Comparison of ENCODE assay signal across 9 mouse cellular contexts in the genomic region with DNA sequence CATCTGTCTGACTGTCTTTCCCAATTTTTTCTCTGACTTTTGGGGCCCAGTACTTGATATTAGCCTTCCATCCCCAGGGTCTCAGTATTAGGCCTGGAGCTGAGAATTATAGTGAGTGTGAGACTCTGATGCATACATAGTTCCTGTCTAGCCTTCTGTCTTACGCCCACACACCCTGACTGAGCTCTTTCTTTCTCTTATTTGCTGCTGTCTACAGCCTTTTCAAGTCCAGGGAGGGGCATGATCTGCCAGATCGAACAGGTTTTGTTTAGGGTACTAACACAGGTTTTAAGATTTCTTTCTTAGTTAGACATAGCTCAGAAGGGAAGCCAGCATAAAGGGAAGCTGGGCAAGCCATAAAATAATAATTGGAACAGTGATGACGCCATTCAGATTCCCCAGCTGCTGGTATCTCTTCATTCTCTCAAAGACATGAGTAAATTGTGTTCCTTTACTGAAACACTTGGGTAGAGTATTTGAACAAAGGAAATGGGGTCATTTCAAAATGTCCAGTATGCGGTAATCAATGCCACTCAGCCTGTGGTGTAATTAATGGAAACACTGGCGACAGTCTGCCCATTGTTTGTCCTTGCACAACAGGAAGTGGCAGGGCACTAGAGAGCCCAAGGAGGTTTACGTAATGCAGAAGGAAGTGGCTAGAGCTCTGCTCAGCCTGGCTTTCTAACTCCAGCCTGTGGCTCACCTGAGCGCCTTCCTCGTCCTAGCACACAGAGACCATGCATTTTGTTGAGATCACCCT.
DNase-seq lines count a peak whose midpoint lies in the region; ATAC-seq and TF ChIP-seq lines count a peak whose summit lies in the region.
"Had no signal": no experiment of that assay in that cellular context is flagged by ENCODE, and none has a peak within 500 bp of the region (broad histone marks: within the 10 kb centered on the region; RNA-seq: fewer than 3 reads in every experiment).

No protein-coding gene starts in this region.

- H3K9me3 ChIP-seq in intestine, postnatal 0 days (ENCODE audit: control insufficient read depth), result no peaks in the 10 kb centered on the region
- H3K9me3 ChIP-seq: embryonic facial prominence, embryonic 13.5 days had no signal

- no peak overlapping the region for H3K4me2 ChIP-seq in intestine, postnatal 0 days (replicated peaks; ENCODE audit: low read depth)
- H3K4me2 ChIP-seq: embryonic facial prominence, embryonic 13.5 days had no signal

- H3K4me1 ChIP-seq in thymus, adult 2 months (replicated peaks; ENCODE audit: control insufficient read depth, insufficient read depth, low read length), result peaks cover 6% of the 10 kb centered on the region
- no peaks in the 10 kb centered on the region for H3K4me1 ChIP-seq in intestine, postnatal 0 days (replicated peaks; ENCODE audit: control insufficient read depth, insufficient read depth, low read length)

- TF ChIP-seq POLR2A in thymus, adult 2 months (IDR thresholded peaks at IDR 0.05; ENCODE audit: control insufficient read depth, extremely low read depth, insufficient read depth, low read length, poor library complexity), result no peak
- TF ChIP-seq POLR2A in brain, embryonic 14.5 days (IDR thresholded peaks at IDR 0.05; ENCODE audit: borderline replicate concordance, extremely low read depth, insufficient read depth, insufficient read length, poor library complexity, severe bottlenecking), result no peak

- no peak overlapping the region for H3K9ac ChIP-seq in intestine, postnatal 0 days (ENCODE audit: low read depth, low read length)
- H3K9ac ChIP-seq: embryonic facial prominence, embryonic 13.5 days had no signal

- WGBS in thymus, adult 2 months, result 52% methylated on average over 8 of the region's 8 CpGs
- 35% methylated on average over 8 of the region's 8 CpGs for WGBS in intestine, postnatal 0 days

- peak overlapping the region; percentile 44 for H3K27ac ChIP-seq in thymus, adult 2 months (ENCODE audit: control insufficient read depth, insufficient read depth, low read length)
- peak overlapping the region; percentile 75 for H3K27ac ChIP-seq in intestine, postnatal 0 days (ENCODE audit: low read depth, low read length)
- H3K27ac ChIP-seq: embryonic facial prominence, embryonic 13.5 days had no signal

- ATAC-seq in intestine, postnatal 0 days, result peak; percentile 96

- peak; percentile 23 for DNase-seq in thymus, adult 2 months
- no peak for DNase-seq in thymus, postnatal 10 days (ENCODE audit: low spot score in 2 of 2)
- peak; percentile 58 for DNase-seq in brain, embryonic 14.5 days (ENCODE audit: low read depth)
- peak; percentile 94 for DNase-seq in lung, postnatal 36 days
- DNase-seq in cerebellum, adult 18-20 months, result no peak
- DNase-seq in neural tube, embryonic 10.5 days (ENCODE audit: extremely low spot score, low spot score), result no peak
- DNase-seq in gastrocnemius, postnatal 10 days, result no peak

- H3K36me3 ChIP-seq in thymus, adult 2 months (ENCODE audit: control insufficient read depth, insufficient read depth, low read length), result no peaks in the 10 kb centered on the region
- H3K36me3 ChIP-seq in intestine, postnatal 0 days (ENCODE audit: control insufficient read depth, insufficient read depth), result no peaks in the 10 kb centered on the region
- H3K36me3 ChIP-seq: embryonic facial prominence, embryonic 13.5 days had no signal

- TF ChIP-seq CTCF in thymus, adult 2 months (IDR thresholded peaks at IDR 0.05; ENCODE audit: borderline replicate concordance, control insufficient read depth, extremely low read depth, insufficient read depth, low read length, poor library complexity), result no peak
- no peak for TF ChIP-seq CTCF in brain, embryonic 14.5 days (IDR thresholded peaks at IDR 0.05; ENCODE audit: borderline replicate concordance, extremely low read depth, insufficient read depth, insufficient read length)
- TF ChIP-seq CTCF in intestine, postnatal 0 days (IDR thresholded peaks at IDR 0.05; ENCODE audit: low read depth), result no peak

- H3K4me3 ChIP-seq in thymus, adult 2 months (ENCODE audit: control insufficient read depth, insufficient read depth, low read length), result no peak overlapping the region
- no peak overlapping the region for H3K4me3 ChIP-seq in intestine, postnatal 0 days (ENCODE audit: low read depth, low read length)
- H3K4me3 ChIP-seq: embryonic facial prominence, embryonic 13.5 days had no signal

- no peaks in the 10 kb centered on the region for H3K27me3 ChIP-seq in thymus, adult 2 months (ENCODE audit: control insufficient read depth, insufficient read depth, low read length)
- no peaks in the 10 kb centered on the region for H3K27me3 ChIP-seq in intestine, postnatal 0 days (replicated peaks; ENCODE audit: control insufficient read depth, insufficient read depth, low read length)
- H3K27me3 ChIP-seq: embryonic facial prominence, embryonic 13.5 days had no signal

Comparison
In these comparisons a context has a peak if more than half of its experiments do, and no peak if none do; other contexts are left out.
1. DNase-seq: peak in thymus, adult 2 months (single experiment), brain, embryonic 14.5 days (single experiment) and lung, postnatal 36 days (single experiment); none in thymus, postnatal 10 days (0 of 2), cerebellum, adult 18-20 months (0 of 2), neural tube, embryonic 10.5 days (single experiment) and gastrocnemius, postnatal 10 days (single experiment).